Mouse (Mus musculus) liver, embryonic 11.5 days (tissue): ENCODE results near the gene Hsd17b3. TPM values are rescaled to one million over a fixed set of nuclear protein-coding genes. Genes with fewer than 3 reads are reported as not detected.

ENCODE experiments used
- ATAC-seq: fragments of 200-750 bp; cut with Nextera tagmentation; replicated peaks from 2 replicates; pipeline ENCODE4 v1.8.0; 2017; ENCODE audit warnings: moderate number of reproducible peaks, mild to moderate bottlenecking, moderate TSS enrichment, moderate library complexity; ENCODE audit not compliant: low FRiP score
- DNase-seq: peaks from one replicate; pipeline ENCODE4 v3.0.0-alpha.2; 2017; ENCODE audit warnings: low spot score
- H3K27ac ChIP-seq: fragments of 300-500 bp; sonication (generic); 2 replicates; pipeline ENCODE4 v1.5.1; 2014; ENCODE audit warnings: mild to moderate bottlenecking, low read depth, low read length, control low read depth
- H3K27me3 ChIP-seq: fragments of 300-500 bp; sonication (generic); replicated peaks from 2 replicates; pipeline ENCODE4 v1.6.1; 2014; ENCODE audit warnings: low read length, mixed read lengths; ENCODE audit not compliant: control insufficient read depth, insufficient read depth
- H3K36me3 ChIP-seq: fragments of 300-500 bp; sonication (generic); 2 replicates; pipeline ENCODE4 v1.6.1; 2014; ENCODE audit warnings: mild to moderate bottlenecking, low read length, moderate library complexity, mixed read lengths; ENCODE audit not compliant: control insufficient read depth, insufficient read depth
- H3K4me1 ChIP-seq: fragments of 300-500 bp; sonication (generic); replicated peaks from 2 replicates; pipeline ENCODE4 v1.6.1; 2014; ENCODE audit warnings: low read length, mixed read lengths; ENCODE audit not compliant: control insufficient read depth, insufficient read depth
- H3K4me2 ChIP-seq: fragments of 300-500 bp; sonication (generic); 2 replicates; pipeline ENCODE4 v1.6.1; 2014; ENCODE audit warnings: mild to moderate bottlenecking, control low read depth, moderate library complexity
- H3K4me3 ChIP-seq: fragments of 300-500 bp; sonication (generic); 2 replicates; pipeline ENCODE4 v1.5.1; 2014; ENCODE audit warnings: low read depth, low read length, control low read depth
- H3K9ac ChIP-seq: fragments of 300-500 bp; sonication (generic); 2 replicates; pipeline ENCODE4 v1.6.1; 2014; ENCODE audit warnings: low read depth, low read length, control low read depth
- H3K9me3 ChIP-seq: fragments of 300-500 bp; sonication (generic); 2 replicates; pipeline ENCODE4 v1.6.1; 2016; ENCODE audit warnings: low read length, inconsistent platforms, mixed read lengths; ENCODE audit not compliant: control insufficient read depth
- WGBS: fragments of 180-500 bp; shearing (Covaris S2); extraction: QIAGEN DNeasy Blood & Tissue Kit; methylation state at CpG from one replicate; pipeline ENCODE4 v1.1.7; 2014; 5-methylcytosine and 5-hydroxymethylcytosine counted together
- polyA plus RNA-seq: library from polyadenylated mRNA; unstranded; fragments of >200 nt; fragmentation: Nextera tagmentation; extraction: Ambion mirVana; gene quantifications from 2 replicates; pipeline ENCODE4 v1.2.1, GENCODE M21; 2014

The Hsd17b3 gene
- polyA plus RNA-seq, 1 experiment from 2014 or later: not detected

GRCm38 (mm10) chr13:64110421-64110820, 21.4 kb upstream of the Hsd17b3 start:
- no peak overlapping the region for H3K4me2 ChIP-seq
- ATAC-seq: no peak
- no peaks in the 10 kb centered on the region for H3K9me3 ChIP-seq
- no peaks in the 10 kb centered on the region for H3K36me3 ChIP-seq
- H3K27me3 ChIP-seq: no peaks in the 10 kb centered on the region
- WGBS: 83% methylated on average over 1 of the region's 1 CpGs
- peaks cover 6% of the 10 kb centered on the region; the same call in 1 of the 2 replicates for H3K4me1 ChIP-seq
- no peak for DNase-seq
- no peak overlapping the region for H3K9ac ChIP-seq
- no peak overlapping the region for H3K27ac ChIP-seq
- H3K4me3 ChIP-seq: no peak overlapping the region

GRCm38 (mm10) chr13:64108381-64108850, 19.4 kb upstream of the Hsd17b3 start:
- no peak overlapping the region for H3K27ac ChIP-seq
- no peak overlapping the region for H3K4me2 ChIP-seq
- no peak for DNase-seq
- 22% methylated on average over 5 of the region's 5 CpGs for WGBS
- no peak overlapping the region for H3K4me3 ChIP-seq
- no peaks in the 10 kb centered on the region for H3K9me3 ChIP-seq
- no peak overlapping the region for H3K9ac ChIP-seq
- no peaks in the 10 kb centered on the region for H3K27me3 ChIP-seq
- H3K36me3 ChIP-seq: no peaks in the 10 kb centered on the region
- peaks cover 6% of the 10 kb centered on the region; the same call in 1 of the 2 replicates for H3K4me1 ChIP-seq
- no peak for ATAC-seq

GRCm38 (mm10) chr13:64107535-64107934, 18.5 kb upstream of the Hsd17b3 start:
- WGBS: 41% methylated on average over 8 of the region's 8 CpGs
- H3K36me3 ChIP-seq: no peaks in the 10 kb centered on the region
- no peak for DNase-seq
- H3K4me2 ChIP-seq: no peak overlapping the region
- no peak overlapping the region for H3K9ac ChIP-seq
- no peaks in the 10 kb centered on the region for H3K27me3 ChIP-seq
- no peak for ATAC-seq
- peaks cover 6% of the 10 kb centered on the region; the same call in 1 of the 2 replicates for H3K4me1 ChIP-seq
- no peak overlapping the region for H3K27ac ChIP-seq
- no peaks in the 10 kb centered on the region for H3K9me3 ChIP-seq
- H3K4me3 ChIP-seq: no peak overlapping the region

GRCm38 (mm10) chr13:64107105-64107504, 18.1 kb upstream of the Hsd17b3 start:
- H3K27me3 ChIP-seq: no peaks in the 10 kb centered on the region
- peaks cover 6% of the 10 kb centered on the region; the same call in 1 of the 2 replicates for H3K4me1 ChIP-seq
- H3K27ac ChIP-seq: no peak overlapping the region
- ATAC-seq (no peak), DNase-seq (no peak)
- H3K4me3 ChIP-seq: no peak overlapping the region
- H3K36me3 ChIP-seq: no peaks in the 10 kb centered on the region
- H3K4me2 ChIP-seq: no peak overlapping the region
- no peaks in the 10 kb centered on the region for H3K9me3 ChIP-seq
- 72% methylated on average over 3 of the region's 3 CpGs for WGBS
- no peak overlapping the region for H3K9ac ChIP-seq

GRCm38 (mm10) chr13:64105690-64106089, 16.7 kb upstream of the Hsd17b3 start:
- Histone ChIP-seq H3K4me3 (no peak overlapping the region), H3K27ac (no peak overlapping the region), H3K36me3 (no peaks in the 10 kb centered on the region), H3K27me3 (no peaks in the 10 kb centered on the region), H3K9ac (no peak overlapping the region), H3K9me3 (no peaks in the 10 kb centered on the region), H3K4me1 (peaks cover 6% of the 10 kb centered on the region; the same call in 1 of the 2 replicates), H3K4me2 (no peak overlapping the region)
- ATAC-seq (no peak), DNase-seq (no peak)
- WGBS: 76% methylated on average over 3 of the region's 3 CpGs

GRCm38 (mm10) chr13:64100186-64100585, 11.2 kb upstream of the Hsd17b3 start:
- no peaks in the 10 kb centered on the region for H3K27me3 ChIP-seq
- DNase-seq: no peak
- H3K27ac ChIP-seq: no peak overlapping the region
- no peaks in the 10 kb centered on the region for H3K4me1 ChIP-seq
- H3K36me3 ChIP-seq: no peaks in the 10 kb centered on the region
- ATAC-seq: peak; percentile 58; the same call in 1 of the 2 replicates
- H3K4me2 ChIP-seq: no peak overlapping the region
- H3K9ac ChIP-seq: no peak overlapping the region
- no peaks in the 10 kb centered on the region for H3K9me3 ChIP-seq
- no peak overlapping the region for H3K4me3 ChIP-seq
- WGBS: 63% methylated on average over 3 of the region's 3 CpGs

GRCm38 (mm10) chr13:64098992-64099391, 10.0 kb upstream of the Hsd17b3 start:
- no peak overlapping the region for H3K27ac ChIP-seq
- H3K4me1 ChIP-seq: no peaks in the 10 kb centered on the region
- no peak overlapping the region for H3K4me2 ChIP-seq
- WGBS: 74% methylated on average over 9 of the region's 9 CpGs
- no peaks in the 10 kb centered on the region for H3K9me3 ChIP-seq
- DNase-seq (no peak), ATAC-seq (no peak)
- H3K36me3 ChIP-seq: no peaks in the 10 kb centered on the region
- no peak overlapping the region for H3K4me3 ChIP-seq
- no peaks in the 10 kb centered on the region for H3K27me3 ChIP-seq
- no peak overlapping the region for H3K9ac ChIP-seq

- no peak overlapping the region for H3K4me2 ChIP-seq
- 5% methylated on average over 1 of the region's 1 CpGs for WGBS
- no peaks in the 10 kb centered on the region for H3K27me3 ChIP-seq
- no peaks in the 10 kb centered on the region for H3K4me1 ChIP-seq
- DNase-seq: peak; percentile 57
- no peak overlapping the region for H3K4me3 ChIP-seq
- H3K9me3 ChIP-seq: no peaks in the 10 kb centered on the region
- ATAC-seq: no peak
- no peak overlapping the region for H3K27ac ChIP-seq
- H3K36me3 ChIP-seq: no peaks in the 10 kb centered on the region
- no peak overlapping the region for H3K9ac ChIP-seq
Measured at GRCm38 (mm10) chr13:64093341-64093740, 4.3 kb upstream of the Hsd17b3 start.

- DNase-seq (no peak), ATAC-seq (no peak)
- no peak overlapping the region for H3K9ac ChIP-seq
- no peak overlapping the region for H3K27ac ChIP-seq
- H3K4me2 ChIP-seq: no peak overlapping the region
- H3K36me3 ChIP-seq: no peaks in the 10 kb centered on the region
- H3K4me1 ChIP-seq: no peaks in the 10 kb centered on the region
- WGBS: 66% methylated on average over 6 of the region's 6 CpGs
- no peaks in the 10 kb centered on the region for H3K27me3 ChIP-seq
- H3K4me3 ChIP-seq: no peak overlapping the region
- H3K9me3 ChIP-seq: no peaks in the 10 kb centered on the region
Measured at GRCm38 (mm10) chr13:64092752-64093151, 3.7 kb upstream of the Hsd17b3 start.
